Mouse (Mus musculus) heart, adult 11 months (tissue): ENCODE data around the gene Tgm6.

Source experiments
- DNase-seq: peaks from one replicate; pipeline ENCODE4 v3.0.0; 2022

Tgm6 gene

DNA sequence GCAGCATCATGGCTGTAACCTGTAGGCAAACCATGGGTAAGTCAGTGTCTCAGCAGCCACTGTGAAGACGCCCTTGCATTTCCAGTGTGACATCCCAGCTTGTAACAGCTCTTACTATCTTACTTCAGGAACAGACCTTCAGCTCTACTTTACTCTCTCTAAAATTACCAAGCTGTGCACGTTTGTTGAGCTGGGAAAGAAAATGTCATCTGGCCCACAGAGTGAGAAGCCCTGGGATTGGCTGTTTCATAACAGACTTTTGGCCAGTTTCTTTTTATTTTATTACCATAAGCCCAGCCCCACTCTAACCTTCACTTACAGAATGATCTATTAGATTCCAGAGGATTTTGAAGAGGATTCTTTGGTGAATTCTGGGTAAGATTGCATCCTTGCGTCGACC lies at the start of gene Tgm6:
Gene Tgm6, plus strand, starts transcription at position 301 of the 400 bp plus-strand sequence.
- DNase-seq = no peak

DNA sequence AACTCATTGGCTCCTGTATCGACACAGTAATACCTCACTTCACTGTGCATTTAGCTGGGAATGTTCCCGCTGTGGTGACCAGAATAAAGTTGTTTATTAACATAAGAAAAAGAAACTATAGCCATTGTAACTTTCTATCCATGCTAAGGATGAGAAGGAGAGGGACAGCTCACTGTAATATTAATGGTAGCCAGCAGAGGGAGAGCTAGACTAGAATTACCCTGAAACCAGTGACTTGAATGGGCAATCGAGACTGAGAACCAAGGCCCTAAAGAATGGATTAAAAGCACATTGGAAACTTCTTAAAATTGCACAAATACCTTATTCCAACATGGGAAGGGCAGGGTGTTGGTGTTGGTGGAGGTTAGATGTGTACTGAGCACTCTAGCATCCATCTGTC lies 44.0 kb upstream of the Tgm6 start:
- DNase-seq = no peak

DNA sequence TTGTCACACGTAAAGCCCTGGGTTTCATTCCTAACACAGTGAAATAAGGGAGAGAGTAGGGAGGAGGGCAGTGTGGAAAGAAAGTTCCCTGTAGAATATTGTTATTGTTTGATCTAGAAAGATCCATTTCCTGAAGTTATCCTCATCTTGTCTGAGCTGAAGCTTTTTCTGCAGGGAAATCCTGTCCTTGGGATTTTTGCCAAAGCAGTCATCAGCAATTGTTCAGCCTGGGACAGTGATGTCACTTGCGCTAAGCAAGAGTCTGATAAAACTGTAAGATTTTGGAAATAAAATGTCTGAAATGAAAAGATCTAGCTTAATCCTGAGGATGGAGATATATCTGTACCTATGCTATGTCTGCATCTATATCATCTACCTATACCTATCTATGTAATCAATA lies 41.8 kb upstream of the Tgm6 start:
- no peak for DNase-seq

DNA sequence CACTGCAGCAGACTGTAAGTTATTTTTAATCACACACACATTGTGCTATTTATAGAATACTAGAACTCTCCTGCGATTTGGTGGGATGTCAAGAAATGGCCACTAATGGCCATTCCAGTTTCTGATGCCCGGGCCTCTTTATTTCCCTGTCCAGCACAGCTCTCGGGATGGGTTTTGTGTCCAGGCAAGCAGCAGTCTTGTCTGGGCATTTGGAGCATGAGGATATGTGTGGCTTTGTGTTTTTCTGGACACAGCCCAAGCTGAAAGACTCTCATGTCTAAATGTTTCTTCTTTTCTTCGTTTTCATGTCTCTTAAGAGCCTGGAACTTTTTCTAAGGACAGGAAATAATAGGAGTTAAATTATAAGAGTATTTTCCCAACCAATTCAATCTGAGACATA lies 588 bp downstream of the Tgm6 start:
- DNase-seq = no peak

DNA sequence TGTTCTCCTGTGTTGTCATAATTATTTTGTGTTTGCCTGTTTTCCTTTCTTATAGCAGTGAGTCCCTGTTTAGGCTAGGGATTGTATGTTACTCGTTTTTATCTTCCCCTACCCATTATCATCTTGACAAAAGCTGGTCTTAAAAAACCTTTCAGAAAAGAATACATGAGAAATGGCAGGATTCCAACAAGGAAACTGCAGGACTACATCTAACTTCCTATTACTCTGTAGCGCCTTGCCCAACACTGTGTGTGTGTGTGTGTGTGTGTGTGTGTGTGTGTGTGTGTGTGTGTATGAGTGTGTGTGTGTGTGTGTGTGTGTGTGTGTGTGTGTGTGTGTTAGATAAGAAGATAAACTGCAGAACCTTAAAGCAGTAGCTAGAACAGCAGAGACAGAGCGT lies 1.2 kb downstream of the Tgm6 start:
- no peak for DNase-seq

DNA sequence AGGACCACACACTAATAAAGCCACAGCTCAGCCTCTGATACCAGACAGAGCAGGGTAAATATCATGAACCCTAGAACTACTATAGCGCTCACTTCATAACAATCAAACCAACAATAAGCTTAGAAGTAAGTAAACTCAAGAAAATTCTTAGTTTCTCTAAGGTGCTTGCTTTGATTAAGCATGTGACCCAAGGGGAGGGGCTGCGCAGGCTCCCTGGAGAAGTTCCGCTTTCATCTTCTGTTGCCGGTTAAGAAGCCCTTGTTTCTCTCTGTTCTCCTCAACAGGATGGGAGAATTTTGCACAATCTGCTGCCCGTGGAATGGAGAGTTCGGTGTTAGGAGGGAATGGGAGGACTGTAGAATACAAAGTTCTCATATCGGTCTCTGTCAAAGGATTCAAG lies 6.4 kb downstream of the Tgm6 start:
- DNase-seq = no peak

DNA sequence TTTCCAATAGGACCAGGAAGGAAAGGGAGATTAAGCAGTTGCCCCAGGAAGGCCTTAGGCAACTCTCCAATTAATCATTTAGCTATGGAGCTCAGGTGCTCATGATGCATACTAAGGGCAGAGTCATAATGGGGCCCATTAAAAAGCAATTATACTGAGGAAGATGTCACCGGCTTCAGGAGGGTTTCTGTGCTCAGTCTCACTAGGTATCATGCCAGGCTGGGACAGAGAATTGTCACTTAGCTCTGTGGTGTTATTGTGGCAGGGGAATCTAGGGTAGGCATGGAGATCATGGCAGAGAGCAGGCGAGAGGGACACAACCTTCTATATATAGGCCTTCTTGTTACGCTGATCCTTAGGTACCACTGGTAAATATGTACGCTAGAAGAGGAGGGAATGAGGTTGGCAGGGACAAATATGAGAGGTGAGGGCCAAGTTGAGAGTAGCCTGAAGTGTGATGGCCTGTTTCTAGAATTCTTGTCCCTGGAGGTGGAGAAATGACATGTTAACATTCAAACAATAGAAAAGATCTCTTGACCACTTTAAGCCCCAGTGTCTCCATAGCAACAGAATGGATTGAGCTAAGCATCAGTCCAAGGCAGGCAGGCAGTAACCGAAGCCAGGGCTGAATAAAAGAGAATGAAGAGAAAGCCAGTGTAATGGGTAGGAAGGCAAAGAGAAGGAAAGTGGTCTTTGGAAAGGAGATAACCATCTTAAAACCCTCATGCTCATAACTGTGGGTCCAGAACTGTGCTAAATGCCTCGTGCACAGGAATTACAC lies 13.3 kb downstream of the Tgm6 start:
- no peak for DNase-seq

DNA sequence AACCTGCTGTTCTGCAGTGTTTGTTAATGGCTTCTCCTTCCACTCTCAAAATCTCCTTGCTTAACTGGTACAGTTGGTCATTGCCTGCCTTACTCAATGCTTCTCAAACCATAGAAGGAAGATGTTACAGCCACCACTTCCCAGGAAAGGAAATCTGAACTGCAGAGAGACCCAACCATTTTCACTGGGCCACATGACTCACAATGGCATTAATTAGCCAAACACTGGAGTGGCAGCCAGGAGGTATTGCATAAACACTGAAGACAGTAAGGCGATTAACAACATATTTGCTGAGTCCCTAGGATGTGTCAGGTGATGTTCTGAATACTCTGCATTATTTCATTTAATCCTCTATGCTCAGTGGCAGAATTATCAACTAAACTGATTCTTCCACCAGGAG lies 13.9 kb downstream of the Tgm6 start:
- no peak for DNase-seq

DNA sequence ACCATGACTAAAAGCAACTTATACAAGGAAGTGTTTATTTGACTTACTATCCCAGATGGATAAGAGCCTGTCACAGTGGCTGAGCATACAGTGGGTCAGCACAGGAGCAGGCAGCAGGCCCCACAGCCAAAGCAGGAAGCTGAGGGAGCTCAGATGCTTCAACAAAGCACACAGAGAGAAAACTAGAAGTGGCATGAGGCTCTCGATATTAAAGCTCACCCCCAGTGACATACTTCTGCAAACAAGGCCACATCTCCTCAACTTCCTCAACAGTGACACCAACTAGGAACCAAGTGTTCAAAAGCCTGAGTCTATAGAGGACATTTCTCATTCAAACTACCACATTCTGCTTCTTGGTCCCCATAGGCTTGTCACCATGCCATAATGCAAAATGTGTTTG lies 17.5 kb downstream of the Tgm6 start:
- DNase-seq = no peak

DNA sequence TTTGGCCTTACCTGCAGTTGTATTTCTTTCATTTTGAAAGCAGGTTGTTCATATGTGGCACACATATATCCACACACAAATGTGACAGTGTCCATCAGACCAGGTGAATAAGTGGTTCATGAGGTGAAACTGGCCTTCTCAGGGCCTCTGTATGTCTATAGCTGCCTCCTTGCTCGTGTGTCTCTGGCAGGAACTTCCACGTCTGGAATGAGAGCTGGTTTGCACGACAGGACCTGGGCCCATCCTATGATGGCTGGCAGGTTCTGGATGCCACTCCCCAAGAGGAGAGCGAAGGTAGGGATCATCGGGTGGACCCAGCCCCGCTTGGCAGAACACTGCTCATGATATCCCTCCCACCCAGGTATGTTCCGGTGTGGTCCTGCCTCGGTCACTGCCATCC lies 30.8 kb downstream of the Tgm6 start:
- DNase-seq = peak; percentile 79

DNA sequence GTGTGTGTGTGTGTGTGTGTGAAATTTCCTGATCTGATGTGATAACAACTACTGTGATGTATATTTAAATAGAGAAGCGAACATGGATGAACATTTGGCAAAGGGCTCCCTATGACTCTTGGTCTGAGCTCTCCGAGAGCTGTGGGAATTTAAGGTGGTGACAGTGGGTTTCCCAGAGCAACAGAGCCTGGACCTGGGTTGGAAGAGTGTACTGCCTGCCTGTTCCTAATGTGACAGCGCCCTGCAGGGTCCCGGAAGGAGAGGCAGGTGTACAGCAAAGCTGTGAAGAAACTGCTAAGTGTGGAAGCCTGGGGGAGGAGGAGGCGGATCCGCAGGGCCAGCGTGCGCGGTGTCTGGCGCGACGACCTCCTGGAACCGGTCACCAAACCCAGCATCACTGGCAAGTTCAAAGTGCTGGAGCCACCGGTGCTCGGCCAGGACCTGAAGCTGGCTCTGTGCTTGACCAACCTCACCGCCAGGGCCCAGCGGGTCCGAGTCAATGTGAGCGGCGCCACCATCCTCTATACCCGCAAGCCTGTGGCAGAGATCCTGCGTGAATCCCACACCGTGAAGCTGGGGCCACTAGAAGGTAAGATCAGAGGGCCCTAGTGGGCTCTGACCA lies 32.6 kb downstream of the Tgm6 start:
- peak; percentile 63 for DNase-seq

DNA sequence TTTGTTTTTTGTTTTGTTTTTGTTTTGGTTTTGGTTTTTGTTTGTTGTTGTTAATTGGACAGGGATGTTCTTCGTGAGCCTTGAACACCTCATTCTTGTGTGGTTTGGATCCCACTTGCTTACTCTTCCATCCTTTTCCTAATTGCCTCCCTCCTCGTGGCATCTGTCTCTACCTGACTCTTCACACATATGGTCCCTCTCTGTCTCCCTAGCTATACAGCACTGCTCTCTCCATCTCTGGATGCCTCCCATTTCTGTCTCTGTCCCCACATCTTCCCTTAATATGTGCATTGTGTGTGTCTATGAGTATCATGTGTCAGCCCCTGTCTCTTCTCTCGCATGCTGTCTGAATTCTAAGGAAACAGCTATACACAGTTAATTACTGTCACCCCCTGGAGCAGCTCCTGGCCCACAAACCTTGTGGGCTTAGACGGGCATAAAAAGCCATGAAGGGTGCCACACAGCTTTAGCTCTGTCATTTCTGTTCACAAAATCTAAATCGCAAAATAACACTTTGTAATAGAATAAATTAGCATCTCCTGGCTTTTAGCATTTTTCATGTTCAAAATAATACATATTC lies 34.0 kb downstream of the Tgm6 start:
- DNase-seq = peak; percentile 73

DNA sequence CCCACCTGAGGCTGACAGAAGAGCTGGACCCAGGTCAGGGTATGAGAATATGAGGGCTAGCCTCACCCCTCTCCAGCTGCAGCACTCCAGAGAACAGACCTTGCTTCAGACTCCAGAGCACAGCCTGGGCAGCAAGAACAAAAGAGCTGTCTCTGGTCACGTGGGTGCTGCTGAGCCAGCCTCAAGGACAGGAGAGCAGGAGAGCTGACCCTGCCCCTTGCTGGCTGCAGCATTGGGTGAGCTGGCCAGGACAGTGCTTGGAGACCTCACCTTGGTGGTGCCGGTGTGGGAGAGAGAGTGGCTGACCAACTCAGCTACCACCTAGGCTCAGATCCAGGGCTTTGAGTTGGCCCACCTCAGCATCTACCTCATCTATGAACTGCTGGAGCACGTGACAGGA lies 43.0 kb downstream of the Tgm6 start:
- peak; percentile 76 for DNase-seq

DNA sequence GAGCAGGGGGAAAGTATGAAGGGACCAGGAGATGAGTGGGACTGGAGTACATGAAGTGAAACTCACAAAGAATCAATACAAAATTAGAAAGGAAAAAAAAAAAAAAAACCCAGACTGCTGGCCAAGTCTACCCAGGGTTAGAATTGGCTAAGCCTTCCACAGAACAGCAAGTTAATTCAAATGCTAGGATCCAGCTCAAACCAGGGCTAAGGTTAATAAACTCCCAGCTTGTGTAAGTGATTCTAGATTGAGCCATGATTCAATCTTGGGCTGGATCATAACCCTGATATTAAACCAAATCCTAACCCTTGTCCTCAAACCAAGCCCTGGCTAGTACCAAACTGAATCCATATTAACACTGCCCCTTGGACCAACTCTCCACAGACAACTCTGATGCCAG lies 43.6 kb downstream of the Tgm6 start:
- peak; percentile 23 for DNase-seq

DNA sequence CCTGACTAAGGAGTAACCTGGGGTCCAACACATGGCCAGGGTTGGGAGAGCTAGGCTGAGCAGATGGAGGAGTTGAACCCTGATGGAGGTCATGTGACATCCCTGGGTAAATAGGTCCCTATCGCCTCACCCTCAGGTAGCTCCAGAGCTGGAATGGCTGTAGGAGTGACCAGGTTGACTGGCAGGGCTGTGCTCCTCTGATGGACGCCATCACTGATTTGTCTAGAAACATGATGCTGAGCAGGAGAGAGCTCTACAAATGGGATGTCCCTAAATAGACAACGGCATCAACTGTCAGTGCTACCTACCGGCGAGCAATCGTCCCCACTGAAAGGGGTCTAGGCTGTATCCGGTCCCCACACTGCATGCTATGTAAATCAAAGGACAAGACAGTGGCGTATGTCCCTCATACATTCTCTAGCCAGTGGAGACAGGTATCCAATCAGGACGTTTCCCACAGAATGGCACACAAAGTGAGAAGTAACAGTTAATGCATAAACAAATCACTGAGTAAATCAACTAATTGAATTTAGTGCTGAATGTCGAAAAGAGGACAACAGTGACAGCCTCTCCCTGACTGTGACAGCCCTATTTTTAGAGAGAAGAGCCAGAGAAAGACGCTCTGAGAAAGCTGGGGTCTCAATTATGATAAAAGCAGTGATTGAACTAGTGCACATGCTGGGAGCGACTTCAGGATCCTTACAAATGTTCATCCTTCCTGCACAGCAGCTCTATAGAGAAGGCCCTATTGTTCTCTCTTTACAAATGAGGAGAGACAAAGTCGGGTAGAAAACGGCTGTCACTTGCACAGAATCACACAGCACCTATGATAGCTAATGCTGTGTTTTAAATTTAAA lies 45.2 kb downstream of the Tgm6 start:
- DNase-seq = peak; percentile 85

DNA sequence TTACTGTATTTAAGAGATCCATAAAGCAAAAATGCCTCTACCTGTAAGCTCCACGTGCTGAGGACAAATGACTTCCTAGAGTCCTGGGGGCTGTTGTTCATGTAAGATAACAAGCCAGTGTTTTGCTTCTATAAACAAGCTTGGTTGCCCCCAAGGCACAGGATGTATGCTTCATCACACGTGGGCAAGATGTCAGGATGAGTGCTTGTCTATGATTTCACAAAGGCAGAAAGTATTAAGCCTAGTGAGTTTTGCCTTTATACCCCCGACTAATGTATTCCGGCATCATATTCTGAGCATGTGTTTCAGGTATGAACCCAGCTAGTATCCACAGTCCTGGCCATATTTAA lies 45.8 kb downstream of the Tgm6 start:
- peak; percentile 41 for DNase-seq

DNA sequence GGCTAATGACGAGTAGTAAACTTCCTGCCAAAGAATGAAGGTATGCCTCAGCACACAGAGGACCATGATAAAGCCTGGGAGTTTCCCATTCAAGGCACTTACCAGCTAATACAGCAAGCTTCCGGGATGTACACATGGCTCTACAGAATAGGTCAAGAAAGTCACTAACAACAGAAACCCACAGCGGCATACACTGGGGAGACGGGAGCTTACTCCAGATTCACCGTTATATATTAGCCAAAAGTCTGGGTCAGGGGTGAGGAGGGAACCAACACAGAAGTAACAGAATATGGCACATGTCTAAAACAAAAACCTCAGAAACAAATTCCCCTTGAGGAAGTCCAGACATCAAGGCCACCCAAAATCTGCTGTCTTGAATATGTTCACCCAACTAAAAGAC lies 50.5 kb downstream of the Tgm6 start:
- peak; percentile 55 for DNase-seq

DNA sequence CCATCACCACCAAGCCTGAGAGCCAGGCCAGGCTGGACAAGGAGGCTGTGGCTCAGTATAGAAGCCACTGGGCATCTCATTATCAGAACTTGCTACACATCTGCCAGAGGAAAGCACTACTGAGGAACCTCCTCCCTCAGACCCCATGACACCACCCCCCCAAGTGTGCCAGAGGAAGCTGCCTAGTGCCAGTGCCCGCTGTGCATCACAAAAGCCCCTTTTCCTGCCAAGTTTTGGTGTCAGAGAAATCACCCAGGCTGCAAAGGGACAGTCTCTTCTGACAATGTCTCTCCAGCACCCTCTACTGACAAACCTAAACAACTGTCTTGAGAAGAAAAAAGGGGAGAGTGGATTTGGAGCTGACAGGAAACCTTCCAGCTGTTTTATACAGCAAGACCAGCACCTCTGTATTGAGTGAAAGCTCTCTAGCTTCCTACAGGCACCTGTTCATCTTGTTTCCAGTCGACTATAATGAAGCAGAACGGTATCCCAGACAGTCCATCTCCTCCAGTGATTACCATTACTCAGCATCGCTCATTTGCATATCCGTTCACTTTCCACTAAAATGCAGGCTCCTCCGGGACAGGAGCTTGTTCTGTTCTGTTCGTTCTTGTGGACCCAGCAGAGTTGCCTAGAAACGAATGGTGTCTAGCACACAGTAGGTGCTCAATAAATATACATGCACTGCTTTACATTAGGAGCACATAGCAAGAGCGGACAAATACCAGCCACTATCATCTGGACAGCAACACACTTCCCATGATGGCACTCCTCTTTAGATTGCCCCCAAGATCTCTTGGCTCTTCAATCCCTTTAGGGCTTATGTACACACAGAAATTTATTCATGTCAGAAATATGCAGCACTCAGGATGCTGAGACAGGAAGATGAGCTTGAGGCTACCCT lies 54.3 kb downstream of the Tgm6 start:
- DNase-seq = no peak

DNA sequence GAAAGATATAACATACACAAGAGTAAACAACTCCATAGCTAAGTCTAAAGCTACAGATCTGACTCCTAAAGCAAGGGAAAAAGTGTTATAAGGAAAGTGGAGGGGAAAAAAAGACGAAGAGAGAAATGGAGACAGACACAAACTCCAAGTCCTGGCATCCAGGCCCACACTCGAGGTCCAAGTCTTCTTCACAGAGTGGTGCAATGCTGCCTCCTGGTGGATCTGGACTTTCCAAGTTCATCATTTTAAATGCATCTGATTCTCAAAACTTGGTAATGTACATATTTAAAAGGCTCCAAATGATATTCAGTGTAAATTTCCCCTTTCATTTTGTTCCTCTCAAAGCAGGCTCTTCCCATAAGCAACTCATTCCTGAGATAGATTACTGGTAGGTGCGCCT lies 55.6 kb downstream of the Tgm6 start:
- DNase-seq = no peak

DNA sequence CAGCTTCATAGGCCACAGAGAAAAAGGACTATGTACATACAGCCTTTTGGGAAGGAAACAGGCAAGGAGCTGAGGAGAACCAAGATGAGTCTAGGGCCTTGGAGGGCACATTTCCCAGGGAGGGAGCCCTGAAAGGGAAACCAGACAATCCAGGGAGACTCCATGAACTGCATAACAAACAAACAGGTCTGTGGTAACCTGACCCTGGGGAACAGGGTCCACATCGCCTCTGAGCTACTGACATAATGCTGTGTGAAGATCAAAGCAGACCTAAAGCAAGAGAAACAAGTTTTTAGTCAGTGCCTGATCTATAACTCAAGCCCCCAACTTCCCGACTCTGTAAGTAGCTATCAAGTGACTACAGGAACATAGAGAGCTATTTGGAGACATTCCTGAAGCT lies 59.5 kb downstream of the Tgm6 start:
- no peak for DNase-seq

DNA sequence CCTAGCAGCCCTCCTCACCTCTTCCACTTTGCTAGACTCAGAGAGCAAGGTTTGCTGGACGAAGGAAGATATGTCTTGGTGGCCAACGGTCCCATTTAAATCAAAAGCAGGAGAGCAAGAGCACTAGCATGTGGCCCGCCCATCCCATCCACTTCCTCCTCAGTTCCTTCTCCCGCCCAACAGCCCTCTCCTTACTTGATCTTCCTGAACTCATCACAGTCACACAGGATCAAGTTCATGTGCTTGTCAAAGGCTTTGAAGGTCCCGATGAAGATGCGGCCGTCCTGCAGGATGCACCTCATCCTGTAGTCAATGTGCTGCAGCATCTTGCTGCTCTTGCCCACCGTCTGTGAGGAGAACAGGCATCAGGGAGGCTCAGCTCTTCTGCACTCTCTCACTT lies 64.6 kb downstream of the Tgm6 start:
- peak; percentile 89 for DNase-seq

DNA sequence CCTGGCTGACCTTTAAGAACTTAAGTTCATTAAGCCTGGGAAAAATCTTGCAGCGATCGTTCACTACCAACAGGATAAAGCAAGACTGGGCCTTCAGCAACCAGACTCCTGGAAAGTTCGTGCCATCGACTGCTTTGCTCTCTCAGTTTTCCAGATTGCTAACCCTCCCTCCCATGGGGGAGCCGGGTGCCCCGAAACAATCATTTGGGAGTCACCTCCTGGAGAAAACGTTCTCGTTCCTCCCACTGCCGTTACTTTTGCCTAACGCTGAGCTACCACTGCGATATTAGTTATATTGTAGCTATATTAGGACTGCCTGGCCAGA lies 66.1 kb downstream of the Tgm6 start:
- DNase-seq = no peak
